Mouse (Mus musculus) limb, embryonic 14.5 days (tissue): ENCODE measurements at regions not wholly inside any gene's neighbourhood (a gene's known extent, or its start where the extent isn't known, plus 50 kb on each side); places are given as distances from the start of the nearest gene placed in this dataset.

Experiments
- ATAC-seq: fragments of 200-750 bp; cut with Nextera tagmentation; 2 replicates; pipeline ENCODE4 v1.8.0; 2017; ENCODE audit warnings: low read depth, moderate number of reproducible peaks, moderate TSS enrichment; ENCODE audit not compliant: low FRiP score
- DNase-seq: peaks from one replicate; pipeline ENCODE4 v3.0.0-alpha.2; 2015; ENCODE audit warnings: low spot score
- H3K27ac ChIP-seq: fragments of 300-500 bp; sonication (generic); replicated peaks from 2 replicates; pipeline ENCODE4 v1.5.1; 2014; ENCODE audit warnings: low read depth, mild to moderate bottlenecking, low read length, moderate library complexity, mixed read lengths
- H3K27me3 ChIP-seq: fragments of 300-500 bp; sonication (generic); 2 replicates; pipeline ENCODE4 v1.6.1; 2014; ENCODE audit warnings: low read length, mixed read lengths; ENCODE audit not compliant: control insufficient read depth, insufficient read depth
- H3K36me3 ChIP-seq: fragments of 300-500 bp; sonication (generic); 2 replicates; pipeline ENCODE4 v1.6.1; 2014; ENCODE audit warnings: mild to moderate bottlenecking, low read length, moderate library complexity, mixed read lengths; ENCODE audit not compliant: control insufficient read depth, insufficient read depth
- H3K4me1 ChIP-seq: fragments of 300-500 bp; sonication (generic); 2 replicates; pipeline ENCODE4 v1.6.1; 2014; ENCODE audit warnings: antibody characterized with exemption, low read length, mixed read lengths; ENCODE audit not compliant: control insufficient read depth, insufficient read depth
- H3K4me2 ChIP-seq: fragments of 300-500 bp; sonication (generic); replicated peaks from 2 replicates; pipeline ENCODE4 v1.6.1; 2014; ENCODE audit warnings: low read depth, mild to moderate bottlenecking, low read length, moderate library complexity; ENCODE audit not compliant: severe bottlenecking
- H3K4me3 ChIP-seq: fragments of 300-500 bp; sonication (generic); replicated peaks from 2 replicates; pipeline ENCODE4 v1.5.1; 2014; ENCODE audit warnings: low read length
- H3K9ac ChIP-seq: fragments of 300-500 bp; sonication (generic); 2 replicates; pipeline ENCODE4 v1.6.1; 2014; ENCODE audit warnings: mild to moderate bottlenecking, low read depth, low read length, moderate library complexity; ENCODE audit not compliant: severe bottlenecking
- H3K9me3 ChIP-seq: fragments of 300-500 bp; sonication (generic); 2 replicates; pipeline ENCODE4 v1.6.1; 2016; ENCODE audit warnings: low read length; ENCODE audit not compliant: control insufficient read depth
- POLR2A ChIP-seq: fragments of 200-500 bp; IDR thresholded peaks from 2 replicates; pipeline ENCODE4 v1.8.0; 2012; ENCODE audit warnings: inconsistent platforms, mild to moderate bottlenecking, moderate library complexity, borderline replicate concordance; ENCODE audit not compliant: insufficient read depth, insufficient read length; ENCODE audit errors: extremely low read depth
- WGBS: fragments of 180-500 bp; shearing (Covaris S2); extraction: QIAGEN DNeasy Blood & Tissue Kit; methylation state at CpG from one replicate; pipeline ENCODE4 v1.1.7; 2014; 5-methylcytosine and 5-hydroxymethylcytosine counted together

- Histone ChIP-seq H3K4me3 (no peak overlapping the region), H3K27me3 (no peaks in the 10 kb centered on the region), H3K36me3 (no peaks in the 10 kb centered on the region), H3K27ac (no peak overlapping the region), H3K4me1 (0 out of 2 replicates have a peak, but pooled peaks cover 4% of the 10 kb centered on the region), H3K9ac (no peak overlapping the region), H3K9me3 (no peaks in the 10 kb centered on the region), H3K4me2 (no peak overlapping the region)
- DNase-seq (no peak), ATAC-seq (no peak)
- TF ChIP-seq POLR2A = no peak
- WGBS = 42% methylated on average over 10 of the region's 10 CpGs
Measured at GRCm38 (mm10) chr8:79491156-79491698, 91.9 kb upstream of the Smad1 start.

GRCm38 (mm10) chr8:79490739-79491138 is 91.4 kb upstream of the Smad1 start:
- no peak for DNase-seq
- H3K36me3 ChIP-seq = no peaks in the 10 kb centered on the region
- no peak overlapping the region for H3K4me3 ChIP-seq
- 0 out of 2 replicates have a peak, but pooled peaks cover 4% of the 10 kb centered on the region for H3K4me1 ChIP-seq
- 44% methylated on average over 4 of the region's 4 CpGs for WGBS
- H3K9me3 ChIP-seq = no peaks in the 10 kb centered on the region
- no peak overlapping the region for H3K27ac ChIP-seq
- no peak for ATAC-seq
- no peaks in the 10 kb centered on the region for H3K27me3 ChIP-seq
- no peak overlapping the region for H3K4me2 ChIP-seq
- H3K9ac ChIP-seq = no peak overlapping the region
- TF ChIP-seq POLR2A = no peak

- DNase-seq = no peak
- Histone ChIP-seq H3K4me1 (0 out of 2 replicates have a peak, but pooled peaks cover 4% of the 10 kb centered on the region), H3K9me3 (no peaks in the 10 kb centered on the region), H3K4me2 (no peak overlapping the region), H3K9ac (no peak overlapping the region), H3K4me3 (no peak overlapping the region), H3K27ac (no peak overlapping the region), H3K27me3 (no peaks in the 10 kb centered on the region), H3K36me3 (no peaks in the 10 kb centered on the region)
- 72% methylated on average over 2 of the region's 2 CpGs for WGBS
- TF ChIP-seq POLR2A = no peak
- ATAC-seq = no peak
Measured at GRCm38 (mm10) chr8:79488861-79489260, 89.5 kb upstream of the Smad1 start.

- no peak overlapping the region for H3K4me2 ChIP-seq
- 83% methylated on average over 6 of the region's 6 CpGs for WGBS
- DNase-seq = no peak
- H3K9me3 ChIP-seq = no peaks in the 10 kb centered on the region
- no peaks in the 10 kb centered on the region for H3K27me3 ChIP-seq
- no peak overlapping the region for H3K27ac ChIP-seq
- no peak for TF ChIP-seq POLR2A
- H3K9ac ChIP-seq = no peak overlapping the region
- 0 out of 2 replicates have a peak, but pooled peaks cover 4% of the 10 kb centered on the region for H3K4me1 ChIP-seq
- ATAC-seq = no peak
- H3K4me3 ChIP-seq = no peak overlapping the region
- H3K36me3 ChIP-seq = no peaks in the 10 kb centered on the region
Measured at GRCm38 (mm10) chr8:79487597-79487996, 88.3 kb upstream of the Smad1 start.

GRCm38 (mm10) chr8:79479326-79479725 is 80.0 kb upstream of the Smad1 start:
- H3K9me3 ChIP-seq = no peaks in the 10 kb centered on the region
- ATAC-seq = no peak
- no peak overlapping the region for H3K9ac ChIP-seq
- TF ChIP-seq POLR2A = no peak
- no peaks in the 10 kb centered on the region for H3K27me3 ChIP-seq
- H3K27ac ChIP-seq = no peak overlapping the region
- DNase-seq = no peak
- H3K4me2 ChIP-seq = no peak overlapping the region
- no peaks in the 10 kb centered on the region for H3K36me3 ChIP-seq
- 92% methylated on average over 8 of the region's 8 CpGs for WGBS
- H3K4me3 ChIP-seq = no peak overlapping the region
- H3K4me1 ChIP-seq = no peaks in the 10 kb centered on the region

GRCm38 (mm10) chr8:79476012-79476411 is 76.7 kb upstream of the Smad1 start:
- 88% methylated on average over 5 of the region's 5 CpGs for WGBS
- Histone ChIP-seq H3K27me3 (no peaks in the 10 kb centered on the region), H3K36me3 (no peaks in the 10 kb centered on the region), H3K9me3 (no peaks in the 10 kb centered on the region), H3K27ac (no peak overlapping the region), H3K4me3 (no peak overlapping the region), H3K4me1 (no peaks in the 10 kb centered on the region), H3K9ac (no peak overlapping the region), H3K4me2 (no peak overlapping the region)
- no peak for ATAC-seq
- TF ChIP-seq POLR2A = no peak
- DNase-seq = no peak
